Mouse (Mus musculus): Measurements from ENCODE around the gene Dennd4a.

- no peak for TF ChIP-seq POLR2A (IDR thresholded peaks at IDR 0.05; ENCODE audit: borderline replicate concordance, control insufficient read depth, low read depth, low read length)
- TF ChIP-seq CTCF (IDR thresholded peaks at IDR 0.05; ENCODE audit: control insufficient read depth, insufficient read depth, low read length): no peak
Measured at GRCm38 (mm10) chr9:64822235-64822634, 11.1 kb downstream of the Dennd4a start.

All from bone marrow, adult 2 months (tissue).